Mouse (Mus musculus): ENCODE results near the gene 4930442H23Rik. TPM values are rescaled to one million over a fixed set of nuclear protein-coding genes. Genes with fewer than 3 reads are reported as not detected.
"Not testable (repeated sequence)": the region's sequence is repeated elsewhere in the genome, so short reads cannot be mapped to it uniquely, and the experiment has no call there.

The 4930442H23Rik gene
- polyA plus RNA-seq, 1 experiment from 2014 or later, result not detected

GRCm38 (mm10) chr10:81193991-81194774 lies 10.5 kb upstream of the 4930442H23Rik start:
- H3K4me1 ChIP-seq (replicated peaks), result peaks cover 42% of the 10 kb centered on the region
- H3K9me3 ChIP-seq, result no peaks in the 10 kb centered on the region
- DNase-seq (ENCODE audit: low spot score), result no peak
- no peak overlapping the region for H3K27ac ChIP-seq
- WGBS, result 15% methylated on average over 37 of the region's 37 CpGs
- H3K4me3 ChIP-seq, result peak overlapping the region; percentile 20
- peaks cover 22% of the 10 kb centered on the region for H3K36me3 ChIP-seq
- peaks cover 49% of the 10 kb centered on the region for H3K27me3 ChIP-seq (ENCODE audit: insufficient read depth, poor library complexity, severe bottlenecking)

GRCm38 (mm10) chr10:81192968-81193501 lies 9.4 kb upstream of the 4930442H23Rik start:
- DNase-seq (ENCODE audit: low spot score), result no peak
- Histone ChIP-seq H3K4me3 (peak overlapping the region; percentile 74), H3K27me3 (ENCODE audit: insufficient read depth, poor library complexity, severe bottlenecking) (peaks cover 48% of the 10 kb centered on the region), H3K27ac (peak overlapping the region; percentile 93), H3K4me1 (replicated peaks) (peaks cover 42% of the 10 kb centered on the region), H3K36me3 (peaks cover 32% of the 10 kb centered on the region), H3K9me3 (no peaks in the 10 kb centered on the region)
- 8% methylated on average over 19 of the region's 19 CpGs for WGBS

GRCm38 (mm10) chr10:81192270-81192967 lies 8.8 kb upstream of the 4930442H23Rik start:
- Histone ChIP-seq H3K27me3 (ENCODE audit: insufficient read depth, poor library complexity, severe bottlenecking) (peaks cover 45% of the 10 kb centered on the region), H3K4me3 (peak overlapping the region; percentile 74)

GRCm38 (mm10) chr10:81191342-81191982 lies 7.8 kb upstream of the 4930442H23Rik start:
- no peak for DNase-seq (ENCODE audit: low spot score)
- no peaks in the 10 kb centered on the region for H3K9me3 ChIP-seq
- H3K36me3 ChIP-seq, result peaks cover 48% of the 10 kb centered on the region
- H3K27ac ChIP-seq, result no peak overlapping the region
- peak overlapping the region; percentile 74; the same call in 1 of the 2 replicates for H3K4me3 ChIP-seq
- 91% methylated on average over 18 of the region's 18 CpGs for WGBS
- H3K27me3 ChIP-seq (ENCODE audit: insufficient read depth, poor library complexity, severe bottlenecking), result peaks cover 36% of the 10 kb centered on the region
- peaks cover 42% of the 10 kb centered on the region for H3K4me1 ChIP-seq (replicated peaks)

More at GRCm38 (mm10) chr10:81192270-81192967, 8.8 kb upstream of the 4930442H23Rik start:
- peaks cover 38% of the 10 kb centered on the region for H3K36me3 ChIP-seq
- under 1% methylated on average over 93 of the region's 93 CpGs for WGBS
- H3K4me1 ChIP-seq (replicated peaks), result peaks cover 42% of the 10 kb centered on the region
- DNase-seq (ENCODE audit: low spot score), result peak; percentile 79
- no peaks in the 10 kb centered on the region for H3K9me3 ChIP-seq
- peak overlapping the region; percentile 93 for H3K27ac ChIP-seq

- Histone ChIP-seq H3K9me3 (no peaks in the 10 kb centered on the region), H3K4me1 (replicated peaks) (peaks cover 42% of the 10 kb centered on the region), H3K27ac (no peak overlapping the region), H3K27me3 (ENCODE audit: insufficient read depth, poor library complexity, severe bottlenecking) (peaks cover 30% of the 10 kb centered on the region), H3K36me3 (peaks cover 50% of the 10 kb centered on the region), H3K4me3 (0 out of 2 replicates have a peak overlapping the region, but pooled peaks have one; percentile 16)
- DNase-seq (ENCODE audit: low spot score), result no peak
- WGBS, result 74% methylated on average over 6 of the region's 6 CpGs
Observed at GRCm38 (mm10) chr10:81190912-81191321, 7.3 kb upstream of the 4930442H23Rik start.

- no peak for DNase-seq (ENCODE audit: low spot score)
- Histone ChIP-seq H3K4me3 (0 out of 2 replicates have a peak overlapping the region, but pooled peaks have one; percentile 16), H3K36me3 (peaks cover 55% of the 10 kb centered on the region), H3K27ac (no peak overlapping the region), H3K9me3 (no peaks in the 10 kb centered on the region), H3K4me1 (replicated peaks) (peaks cover 42% of the 10 kb centered on the region), H3K27me3 (ENCODE audit: insufficient read depth, poor library complexity, severe bottlenecking) (peaks cover 25% of the 10 kb centered on the region)
- 72% methylated on average over 31 of the region's 31 CpGs for WGBS
Observed at GRCm38 (mm10) chr10:81190236-81190911, 6.7 kb upstream of the 4930442H23Rik start.

GRCm38 (mm10) chr10:81189821-81190220 lies 6.2 kb upstream of the 4930442H23Rik start:
- Histone ChIP-seq H3K4me1 (replicated peaks) (peaks cover 44% of the 10 kb centered on the region), H3K4me3 (0 out of 2 replicates have a peak overlapping the region, but pooled peaks have one; percentile 2), H3K36me3 (peaks cover 61% of the 10 kb centered on the region), H3K27me3 (ENCODE audit: insufficient read depth, poor library complexity, severe bottlenecking) (peaks cover 19% of the 10 kb centered on the region), H3K9me3 (no peaks in the 10 kb centered on the region), H3K27ac (no peak overlapping the region)
- no peak for DNase-seq (ENCODE audit: low spot score)
- 77% methylated on average over 26 of the region's 26 CpGs for WGBS

GRCm38 (mm10) chr10:81187161-81187560 lies 3.5 kb upstream of the 4930442H23Rik start:
- Histone ChIP-seq H3K27me3 (ENCODE audit: insufficient read depth, poor library complexity, severe bottlenecking) (no peaks in the 10 kb centered on the region), H3K36me3 (peaks cover 76% of the 10 kb centered on the region), H3K4me3 (no peak overlapping the region; the same call in 1 of the 2 replicates), H3K4me1 (replicated peaks) (peaks cover 39% of the 10 kb centered on the region), H3K27ac (no peak overlapping the region), H3K9me3 (no peaks in the 10 kb centered on the region)
- no peak for DNase-seq (ENCODE audit: low spot score)
- 93% methylated on average over 9 of the region's 9 CpGs for WGBS

- WGBS, result 66% methylated on average over 4 of the region's 4 CpGs
- peaks cover 82% of the 10 kb centered on the region for H3K36me3 ChIP-seq
Observed at GRCm38 (mm10) chr10:81184765-81185164, 1.1 kb upstream of the 4930442H23Rik start.

GRCm38 (mm10) chr10:81182336-81183333 lies 1.0 kb downstream of the 4930442H23Rik start, which contains the start of gene Dapk3:
Gene Dapk3, plus strand, starts transcription at chr10:81183005.
- Histone ChIP-seq H3K36me3 (peaks cover 85% of the 10 kb centered on the region), H3K9me3 (no peaks in the 10 kb centered on the region), H3K27me3 (ENCODE audit: insufficient read depth, poor library complexity, severe bottlenecking) (no peaks in the 10 kb centered on the region), H3K4me3 (peak within 1 kb of the TSS; percentile 84), H3K4me1 (replicated peaks) (peaks cover 52% of the 10 kb centered on the region), H3K27ac (peak within 1 kb of the TSS; percentile 91)
- 5% methylated on average over 53 of the region's 53 CpGs for WGBS
- DNase-seq (ENCODE audit: low spot score), result peak; percentile 99

More at GRCm38 (mm10) chr10:81184765-81185164, 1.1 kb upstream of the 4930442H23Rik start:
- Histone ChIP-seq H3K4me1 (replicated peaks) (peaks cover 32% of the 10 kb centered on the region), H3K27ac (0 out of 2 replicates have a peak overlapping the region, but pooled peaks have one; percentile 29), H3K4me3 (peak overlapping the region; percentile 11; the same call in 1 of the 2 replicates), H3K27me3 (ENCODE audit: insufficient read depth, poor library complexity, severe bottlenecking) (no peaks in the 10 kb centered on the region), H3K9me3 (no peaks in the 10 kb centered on the region)
- no peak for DNase-seq (ENCODE audit: low spot score)

GRCm38 (mm10) chr10:81181860-81182259 lies 1.8 kb downstream of the 4930442H23Rik start:
- DNase-seq (ENCODE audit: low spot score); H3K9me3 ChIP-seq; H3K27me3 ChIP-seq (ENCODE audit: insufficient read depth, poor library complexity, severe bottlenecking); H3K27ac ChIP-seq: not testable (repeated sequence)
- WGBS, result 82% methylated on average over 12 of the region's 12 CpGs
- H3K36me3 ChIP-seq, result peaks cover 84% of the 10 kb centered on the region
- H3K4me3 ChIP-seq, result peak overlapping the region; percentile 84
- peaks cover 56% of the 10 kb centered on the region for H3K4me1 ChIP-seq (replicated peaks)

Measured in hindbrain, embryonic 10.5 days (tissue).